Mouse (Mus musculus) cerebellum, postnatal 10 days (tissue): ENCODE measurements at regions not wholly inside any gene's neighbourhood (a gene's known extent, or its start where the extent isn't known, plus 50 kb on each side); places are given as distances from the start of the nearest gene placed in this dataset.

Source experiments
- DNase-seq, 2 experiments: peaks; one replicate each; pipeline ENCODE4 v3.0.0; 2021; ENCODE audit warnings: mixed read lengths in 2 of 2

DNA sequence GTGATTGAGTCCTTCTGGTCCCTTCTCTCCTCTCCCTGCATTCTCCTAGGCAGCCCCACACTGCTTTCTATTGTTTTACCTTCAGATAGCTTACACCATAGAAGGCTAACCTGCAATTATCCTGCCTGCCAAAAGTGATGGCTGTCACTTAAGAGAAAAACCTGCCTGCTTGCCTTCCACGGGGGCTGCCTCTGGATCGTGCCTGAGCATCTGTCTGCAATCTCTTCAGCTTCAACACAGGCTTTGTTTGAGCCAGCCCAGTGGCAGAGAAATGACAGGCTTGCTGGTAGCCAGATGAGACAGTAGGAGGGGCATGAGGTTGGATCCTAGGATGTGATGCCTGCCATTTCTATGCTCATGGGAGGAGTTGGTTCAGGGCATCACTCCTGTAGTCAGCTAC is 345.2 kb upstream of the Tshz3 start:
- no peak for DNase-seq

DNA sequence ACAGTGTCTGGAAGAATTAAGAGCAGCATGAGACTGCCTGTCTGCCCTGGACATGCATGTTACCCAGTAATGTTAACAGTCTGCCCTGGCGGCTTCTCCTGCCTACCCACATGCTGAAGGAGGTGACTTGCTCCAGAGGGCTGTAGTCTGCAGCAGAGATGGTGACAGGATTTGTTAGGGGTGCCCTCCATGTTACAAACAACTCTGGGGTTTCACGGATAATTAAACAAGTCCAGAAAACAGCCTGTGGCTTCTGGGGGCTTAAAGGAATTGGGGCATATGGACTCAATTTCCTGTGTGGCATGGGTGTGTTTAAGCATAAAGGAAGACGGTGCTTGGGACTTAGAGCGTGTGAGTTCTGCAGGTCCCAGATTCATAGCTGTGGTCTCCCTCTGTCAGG is 347.3 kb upstream of the Tshz3 start:
- DNase-seq, result no peak

DNA sequence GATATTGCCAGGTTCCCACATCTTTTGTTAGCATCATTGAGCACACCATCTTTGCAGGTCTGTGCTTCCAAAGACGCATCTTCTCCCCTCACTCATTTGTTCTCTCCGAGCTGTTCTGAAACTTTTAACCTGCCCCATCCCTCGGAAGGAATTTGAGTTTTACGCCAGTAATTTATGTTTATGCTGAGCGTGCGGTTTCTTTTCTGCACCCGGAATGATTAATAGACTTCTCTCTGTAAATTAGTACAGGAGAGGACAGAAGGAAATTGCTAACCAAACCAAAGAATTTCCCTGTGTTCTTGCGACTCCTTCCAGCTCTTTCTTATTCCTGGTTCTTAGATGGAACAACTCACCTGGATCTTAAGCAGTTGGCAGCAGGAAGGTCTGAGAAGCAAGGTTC is 349.7 kb upstream of the Tshz3 start:
- DNase-seq, result no peak

DNA sequence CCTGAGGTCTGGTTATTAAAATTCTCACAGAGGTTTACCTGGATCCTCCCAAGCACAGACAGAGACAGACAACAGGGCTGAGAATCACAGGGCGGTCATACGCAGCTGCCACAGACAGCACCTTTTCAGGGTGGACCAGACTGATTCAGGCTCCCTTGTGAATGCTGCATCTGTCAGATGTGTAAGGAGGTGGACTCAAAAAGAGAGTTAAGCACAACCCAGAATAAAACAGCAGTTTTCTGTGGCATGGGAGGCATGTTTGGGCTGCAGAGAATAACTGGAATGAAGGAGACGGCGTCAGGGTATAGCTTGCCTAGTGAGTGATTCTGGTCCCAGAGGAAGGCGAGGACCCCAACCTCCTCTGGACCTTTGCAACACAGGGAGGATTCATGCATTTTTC is 363.1 kb upstream of the Tshz3 start:
- no peak for DNase-seq

DNA sequence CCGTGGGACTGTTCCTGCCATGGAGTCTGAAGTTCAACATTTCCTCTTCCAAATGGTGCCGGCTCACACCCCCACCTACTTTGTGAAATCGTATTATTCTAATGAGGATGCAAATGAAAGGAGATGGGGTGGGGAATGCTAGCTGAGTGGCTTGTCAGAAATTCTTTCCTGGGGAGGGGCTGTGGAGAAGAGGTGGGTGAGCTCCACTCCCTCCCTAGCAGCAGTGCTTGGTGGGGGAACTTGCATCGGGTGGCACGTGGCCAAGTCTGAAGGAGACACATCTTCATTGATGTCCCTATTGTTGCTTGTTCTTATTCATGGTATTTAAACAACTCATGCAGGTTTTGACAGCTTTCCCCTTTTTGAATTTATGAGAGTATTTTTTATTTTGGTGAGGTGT is 363.8 kb upstream of the Tshz3 start:
- peak; percentile 20 to 32 for DNase-seq

DNA sequence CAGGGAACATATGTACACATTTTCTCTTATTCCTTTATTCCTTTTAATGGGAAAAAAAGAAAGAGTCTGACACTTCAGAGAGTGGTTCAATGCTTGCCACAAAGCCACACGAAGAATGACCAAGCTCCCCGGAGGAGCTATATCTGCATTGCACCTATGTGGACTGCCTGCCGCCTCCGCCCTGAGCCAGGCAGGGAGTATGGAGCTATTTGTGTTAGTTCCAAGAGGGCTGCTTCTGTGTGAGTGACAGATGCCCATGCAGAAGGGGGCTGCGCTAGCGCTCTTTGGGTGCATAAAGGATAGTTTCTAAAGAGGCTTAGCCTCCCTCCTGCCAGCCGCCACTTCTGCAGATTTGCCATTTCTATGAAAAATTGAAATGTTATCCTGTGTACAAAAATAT is 365.3 kb upstream of the Tshz3 start:
- DNase-seq, result no peak

DNA sequence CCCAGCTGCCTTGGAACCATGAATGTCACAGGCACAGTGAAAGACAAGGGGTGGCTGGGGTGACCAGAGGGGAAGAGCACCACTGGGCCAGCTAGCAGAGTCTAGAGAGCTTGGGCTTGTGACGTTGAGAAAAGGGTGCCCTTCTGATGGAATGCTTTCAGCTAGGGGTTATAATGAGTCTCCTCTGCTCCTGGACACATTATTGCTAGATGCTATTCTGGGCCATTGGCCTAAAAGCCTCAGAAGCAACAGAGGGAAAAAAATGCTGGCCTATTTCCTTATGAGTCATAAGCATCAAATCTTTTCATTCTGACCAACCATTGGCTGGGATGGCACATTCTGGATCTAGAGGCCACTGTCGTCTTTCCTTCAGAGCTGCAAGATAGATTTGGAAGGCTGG is 369.8 kb upstream of the Tshz3 start:
- no peak for DNase-seq

DNA sequence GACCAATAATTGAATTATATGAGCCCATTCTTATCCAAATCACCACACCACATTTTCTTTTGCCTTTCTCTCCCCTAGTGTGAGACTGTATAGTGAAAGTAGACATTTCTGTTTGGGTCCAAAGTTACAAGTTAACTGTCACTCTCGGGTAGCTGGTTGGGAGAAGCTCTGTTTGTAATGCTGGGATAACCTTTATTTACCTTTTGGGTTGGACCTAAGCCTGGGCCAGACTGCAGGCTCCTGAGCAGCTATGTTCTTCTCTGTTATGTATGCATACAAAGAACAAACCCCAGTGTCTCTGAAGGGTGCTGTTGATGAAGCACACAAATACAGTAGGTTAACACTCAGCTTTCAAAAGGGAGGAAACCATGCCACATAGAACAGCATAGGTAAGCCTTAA is 373.9 kb upstream of the Tshz3 start:
- DNase-seq, result no peak

DNA sequence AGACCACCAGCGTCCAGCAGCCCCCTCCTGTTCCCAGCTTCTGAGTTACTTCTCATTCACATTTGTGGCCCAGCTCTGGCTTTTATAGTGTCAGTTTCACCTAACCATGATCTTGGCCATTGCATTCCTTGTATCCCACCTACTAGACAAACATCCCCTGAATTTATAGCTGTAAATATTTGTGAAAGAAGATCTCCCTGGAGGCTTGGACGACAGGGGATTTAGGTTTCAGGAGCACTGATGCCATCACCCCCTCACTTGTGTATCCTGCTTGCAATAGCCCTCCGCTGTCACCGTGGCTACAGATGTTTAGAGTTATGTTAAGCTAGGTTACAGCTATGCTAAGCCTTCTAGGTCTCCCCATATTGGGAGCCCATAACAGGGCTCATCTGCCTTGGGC is 375.7 kb upstream of the Tshz3 start:
- DNase-seq, result no peak

DNA sequence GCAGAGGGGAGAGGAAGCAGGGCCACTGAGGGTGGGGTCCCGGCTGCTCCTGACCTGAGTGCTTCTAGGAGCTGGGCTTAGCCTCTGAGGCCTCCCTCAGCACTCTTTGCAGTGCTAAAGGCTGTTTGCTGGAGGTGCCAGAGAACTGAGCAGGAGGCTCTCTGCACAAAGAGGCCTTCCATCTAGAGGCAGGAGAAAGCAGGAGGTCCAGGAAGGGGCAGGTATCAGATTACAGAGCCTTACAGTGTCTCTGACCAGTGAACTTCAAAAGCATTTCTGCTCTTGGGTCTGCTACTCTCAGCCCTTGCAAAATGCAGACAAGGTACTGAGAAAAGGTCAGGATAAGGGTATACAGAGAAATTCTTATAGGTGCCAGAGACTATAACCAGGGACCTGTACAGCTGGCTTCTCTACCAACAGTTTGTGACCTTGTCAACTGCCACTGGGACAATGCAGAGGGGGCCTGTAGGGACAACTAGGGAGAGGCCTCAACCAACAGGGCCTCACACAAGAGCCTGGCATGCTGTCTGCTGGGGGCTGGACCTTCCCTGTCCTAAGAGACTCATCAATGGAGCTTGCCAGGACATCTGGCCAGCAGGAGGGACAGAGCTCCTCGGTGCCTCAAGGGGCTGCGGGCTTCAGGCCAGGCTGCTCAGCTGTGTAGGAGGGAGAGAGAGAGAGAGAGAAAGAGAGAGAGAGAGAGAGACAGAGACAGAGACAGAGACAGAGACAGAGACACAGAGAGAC is 380.3 kb upstream of the Tshz3 start:
- DNase-seq, result peak in 1 of 2 experiments; percentile 50

DNA sequence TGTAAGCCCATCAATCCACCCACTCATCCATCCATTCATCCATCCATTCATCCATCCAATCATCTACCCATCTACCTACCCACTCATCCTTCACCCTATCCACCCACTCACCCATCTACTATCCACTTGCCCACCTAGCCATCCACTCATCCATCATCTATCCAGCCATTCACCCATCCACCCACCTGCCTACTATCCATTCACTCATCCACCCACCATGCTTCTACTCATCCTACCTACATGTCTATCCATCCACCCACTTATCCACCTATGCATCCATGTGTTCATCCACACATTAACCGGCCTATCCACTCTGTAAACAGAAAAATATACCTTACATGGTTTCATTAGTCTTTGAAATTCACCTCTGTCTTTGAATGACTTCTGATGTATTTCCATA is 384.2 kb upstream of the Tshz3 start:
- DNase-seq, result no peak

DNA sequence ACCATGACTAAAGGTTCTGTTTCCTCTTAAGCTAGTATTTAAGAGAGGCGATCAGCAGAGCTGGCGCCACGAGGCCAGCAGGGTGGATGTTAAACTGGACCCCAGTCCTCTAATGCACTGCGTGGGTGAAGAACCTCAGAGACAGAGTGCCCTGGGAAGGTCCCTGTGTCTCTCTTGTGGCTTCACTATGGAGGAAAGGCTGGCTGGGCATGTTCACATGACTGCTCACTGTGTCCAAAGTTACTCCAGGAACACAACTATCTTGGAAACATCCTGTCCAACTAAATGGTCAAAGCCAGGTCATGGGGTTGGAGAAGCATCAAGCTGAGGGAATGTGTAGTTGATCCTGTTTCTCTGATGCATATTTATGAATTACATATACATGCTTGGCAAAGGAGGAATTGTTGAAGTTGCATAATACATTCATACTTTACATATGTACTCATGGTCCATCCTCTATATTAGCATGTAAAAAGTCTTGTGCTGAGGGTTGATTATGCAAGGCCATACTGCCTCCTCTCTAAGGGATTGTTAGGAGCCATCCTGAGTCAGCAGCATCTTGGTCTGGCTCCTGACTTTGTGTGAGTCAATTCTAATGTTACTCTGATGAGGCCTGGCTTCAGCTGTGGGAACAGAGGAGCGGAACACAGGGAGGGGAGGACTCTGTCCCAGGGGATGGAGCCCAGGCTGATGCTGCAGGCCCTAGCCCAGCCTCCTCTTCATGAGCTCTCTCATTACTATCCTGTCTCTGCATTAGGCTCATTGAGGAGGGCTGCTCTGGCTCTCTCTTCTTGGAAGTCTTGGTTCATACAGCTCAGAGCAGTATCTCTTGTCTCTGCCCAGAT is 387.9 kb upstream of the Tshz3 start:
- DNase-seq, result no peak

DNA sequence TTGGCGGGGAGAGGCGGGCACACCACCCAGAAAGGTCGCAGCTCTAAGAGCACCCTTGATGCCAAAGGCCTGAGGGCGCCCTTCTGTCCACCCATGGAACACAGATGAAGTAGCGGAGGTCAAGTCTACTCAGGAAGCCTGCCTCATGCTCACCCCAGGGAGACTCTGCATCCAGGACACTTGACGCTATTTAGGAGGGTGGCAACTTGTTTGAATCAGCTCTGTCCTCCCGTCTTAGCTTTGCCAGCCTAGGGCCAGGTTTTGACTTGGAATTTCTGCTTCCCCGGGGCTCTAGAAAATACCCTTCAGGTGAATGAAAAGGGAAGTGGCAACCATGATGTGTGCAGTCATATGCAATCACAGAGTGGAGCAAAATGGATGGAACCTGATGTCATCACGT is 389.2 kb upstream of the Tshz3 start:
- DNase-seq, result no peak

DNA sequence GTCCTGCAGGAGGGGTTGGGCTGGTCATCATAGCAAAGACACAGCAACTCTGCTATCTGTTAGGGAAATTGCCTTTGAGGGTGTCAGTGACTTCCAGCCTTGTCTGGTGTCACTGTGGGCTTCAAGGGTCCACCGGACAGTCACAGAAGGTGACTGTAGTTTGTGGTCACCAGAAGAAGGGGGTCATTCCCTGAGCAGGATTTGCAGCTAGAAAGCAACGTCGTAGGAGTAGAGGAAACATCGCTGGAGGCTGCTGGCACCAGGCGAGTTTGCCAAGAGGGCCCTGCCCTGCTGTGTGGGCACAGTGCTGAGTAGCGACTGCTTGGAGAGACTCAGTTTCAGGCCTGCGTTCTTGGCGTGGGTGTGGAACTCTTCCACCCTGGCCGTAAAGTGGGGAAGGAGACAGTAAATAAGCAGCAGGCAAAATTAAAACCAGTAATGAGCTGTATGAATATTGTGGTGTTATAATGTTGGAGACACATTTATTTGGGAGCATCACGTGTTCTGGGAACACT is 389.8 kb upstream of the Tshz3 start:
- DNase-seq, result peak; percentile 14 to 42

DNA sequence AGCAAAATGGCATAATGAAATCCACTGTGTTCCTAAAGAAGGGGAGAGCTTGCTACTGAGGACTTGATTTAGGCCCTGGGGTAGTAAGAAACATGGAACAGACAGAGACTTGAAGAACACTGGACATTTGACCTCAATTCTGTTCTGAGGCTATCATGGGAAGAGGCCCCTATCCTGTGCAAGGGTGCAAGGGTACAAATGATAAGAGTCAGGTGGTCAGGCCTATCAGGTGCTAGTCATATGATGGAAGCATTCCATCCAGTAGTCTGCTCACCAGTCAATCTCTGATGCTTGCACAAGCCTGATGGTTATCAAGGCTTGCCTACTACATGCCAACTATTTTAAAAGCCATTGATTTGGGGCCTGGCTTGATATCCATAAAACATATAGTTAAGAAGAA is 420.6 kb upstream of the Tshz3 start:
- no peak for DNase-seq

DNA sequence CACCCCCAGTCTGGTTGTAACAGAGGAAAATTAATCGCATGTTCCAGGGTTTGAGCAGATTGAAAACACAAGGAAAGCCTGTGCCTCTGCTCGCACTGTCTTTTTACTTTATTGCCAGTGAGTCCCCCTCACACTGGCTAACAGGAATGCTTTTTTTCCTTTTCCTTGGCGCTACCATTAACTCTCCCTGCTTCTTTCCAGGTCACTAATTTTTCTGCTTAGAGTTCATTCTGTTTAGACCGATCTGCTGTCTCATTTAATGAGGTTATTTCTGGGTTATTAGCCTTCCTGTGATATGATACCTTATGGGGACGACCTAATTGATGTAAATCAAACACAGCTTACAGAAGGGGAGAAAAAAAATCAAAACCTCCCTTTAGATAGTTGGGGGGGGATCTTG is 429.0 kb upstream of the Tshz3 start:
- no peak for DNase-seq

DNA sequence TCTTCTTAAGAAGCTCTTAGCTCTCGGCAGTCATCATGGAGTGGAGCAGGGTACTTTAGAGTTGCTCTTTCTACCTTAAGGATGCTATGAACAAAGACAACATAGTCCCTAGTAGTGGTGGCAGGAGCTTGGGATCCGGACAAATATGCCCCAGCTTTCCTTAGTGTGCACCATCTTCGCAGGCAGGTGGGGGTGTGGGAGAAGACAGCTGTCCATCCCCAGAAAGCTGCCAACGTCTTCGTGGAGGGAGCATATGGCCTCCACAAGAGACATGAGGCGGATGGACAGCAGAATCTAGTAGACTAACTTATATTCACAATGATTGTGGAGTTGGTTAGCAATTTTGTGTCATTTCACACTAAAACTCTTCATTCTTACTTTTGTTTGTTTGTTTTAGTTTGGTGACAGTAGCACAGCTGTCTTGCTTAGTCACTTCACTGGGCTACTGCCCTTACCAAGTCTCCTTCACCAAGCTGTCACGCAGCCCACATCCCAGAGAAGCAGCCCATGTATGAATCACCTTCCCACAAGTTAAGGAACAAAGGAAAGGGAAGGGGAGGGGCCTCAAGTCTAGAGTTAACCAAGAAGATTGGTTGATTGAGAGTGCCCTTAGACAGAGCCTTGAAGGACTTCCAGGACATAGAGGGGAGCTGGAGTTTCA is 432.6 kb upstream of the Tshz3 start:
- peak; percentile 38 to 53 for DNase-seq

DNA sequence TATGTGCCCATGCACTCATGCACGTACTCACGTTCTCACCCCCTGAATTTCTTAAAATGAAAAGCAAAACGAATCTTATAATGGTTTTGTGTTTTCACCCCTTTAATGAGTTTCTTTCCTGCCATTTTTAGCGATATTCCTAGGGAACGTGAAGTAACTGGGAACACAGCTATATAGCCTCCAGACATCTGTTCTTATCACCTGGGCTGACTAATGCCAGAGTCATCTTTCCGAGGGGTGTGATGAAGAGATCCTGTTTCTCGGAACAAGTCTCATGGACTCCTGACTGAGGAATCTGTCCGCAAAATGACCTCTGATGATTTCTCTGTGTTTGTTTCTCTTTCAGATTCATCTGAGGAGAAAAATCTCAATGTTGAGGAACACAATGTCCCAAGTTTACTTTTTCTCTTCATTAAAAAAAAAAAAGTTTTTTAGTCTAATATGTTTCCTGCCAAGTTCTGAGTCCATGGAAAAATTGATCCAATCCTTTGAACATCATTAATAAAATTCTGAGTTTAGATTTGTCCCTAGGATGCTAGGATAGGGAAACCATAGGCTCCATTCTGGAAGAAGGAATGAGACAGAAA is 435.7 kb upstream of the Tshz3 start:
- no peak for DNase-seq

DNA sequence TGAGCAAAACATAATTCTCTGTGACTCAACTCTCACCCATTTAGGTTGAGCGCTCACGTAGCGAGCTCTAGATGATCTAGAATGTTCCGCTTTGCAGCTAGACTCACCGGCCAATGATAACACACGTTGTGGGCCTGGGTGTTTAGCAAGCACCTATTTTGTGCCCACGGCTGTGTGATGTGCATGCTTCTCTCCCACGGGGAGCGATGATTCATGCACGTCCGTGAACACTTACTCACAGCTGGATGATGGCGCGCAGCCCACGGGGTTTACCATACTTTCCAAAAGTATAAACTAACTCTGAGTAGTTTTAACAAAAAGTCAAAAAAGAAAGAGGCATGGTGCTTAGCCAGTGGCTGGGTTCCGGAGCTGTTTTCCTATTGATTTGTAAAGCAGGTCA is 440.8 kb upstream of the Tshz3 start:
- no peak for DNase-seq

DNA sequence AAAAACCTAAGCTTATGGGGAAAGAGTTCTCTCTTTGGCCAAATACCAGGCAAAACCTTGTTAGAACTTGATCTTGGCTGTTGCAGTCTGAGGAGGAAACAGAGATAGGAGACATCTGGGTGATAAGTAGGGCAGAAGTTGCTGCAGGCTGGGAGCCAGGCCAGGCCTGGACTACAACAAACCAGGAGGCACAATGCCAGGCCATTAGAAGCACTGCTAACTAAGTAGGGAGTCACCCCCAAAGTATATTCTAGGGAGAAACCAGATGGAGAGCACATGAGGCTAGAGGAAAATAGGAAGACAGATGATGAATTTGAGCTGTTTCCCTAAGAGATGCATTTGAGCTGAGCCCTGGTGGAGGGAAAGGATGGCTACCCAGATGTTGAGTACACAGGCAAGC is 444.6 kb upstream of the Zfp507 start:
- DNase-seq, result peak in 1 of 2 experiments; percentile 20

DNA sequence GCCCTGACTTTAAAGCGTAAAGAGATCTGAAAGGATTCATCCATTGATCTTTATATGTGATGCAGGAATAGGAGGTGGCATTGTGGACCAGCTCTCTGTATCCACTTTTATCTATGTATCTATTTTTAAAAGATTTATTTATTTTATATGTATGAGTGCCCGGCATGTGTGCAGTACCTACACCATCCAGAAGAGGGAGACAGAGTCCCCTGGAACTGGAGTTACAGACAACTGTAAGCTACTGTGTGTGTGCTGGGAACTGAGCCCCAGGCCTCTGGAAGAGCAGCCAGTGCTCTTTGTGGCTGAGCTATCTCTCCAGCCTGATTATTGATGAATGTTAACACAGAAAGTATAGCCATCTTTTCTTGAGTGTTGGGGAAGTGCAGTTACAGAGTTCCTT is 433.9 kb upstream of the Zfp507 start:
- DNase-seq, result peak in 1 of 2 experiments; percentile 6

DNA sequence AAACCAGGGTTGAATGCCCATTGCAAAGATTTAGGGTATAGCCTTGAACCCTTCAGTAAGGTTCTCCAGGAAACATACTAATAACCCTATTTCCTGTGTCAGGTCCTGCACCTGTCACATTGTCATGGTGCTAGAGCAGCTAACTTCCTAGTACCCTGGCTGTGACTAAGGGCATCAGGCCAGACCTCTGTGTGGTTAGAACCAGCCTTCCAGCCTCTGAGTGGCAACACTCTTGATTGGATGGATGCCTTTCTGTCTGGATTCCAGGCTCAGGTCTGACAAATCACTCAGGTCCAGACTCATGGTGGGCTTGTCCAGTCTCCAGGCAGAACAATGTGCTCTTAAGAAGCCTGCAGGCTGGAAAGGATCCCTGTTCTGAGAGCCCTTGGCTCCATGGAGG is 426.2 kb upstream of the Zfp507 start:
- peak; percentile 53 to 66 for DNase-seq

DNA sequence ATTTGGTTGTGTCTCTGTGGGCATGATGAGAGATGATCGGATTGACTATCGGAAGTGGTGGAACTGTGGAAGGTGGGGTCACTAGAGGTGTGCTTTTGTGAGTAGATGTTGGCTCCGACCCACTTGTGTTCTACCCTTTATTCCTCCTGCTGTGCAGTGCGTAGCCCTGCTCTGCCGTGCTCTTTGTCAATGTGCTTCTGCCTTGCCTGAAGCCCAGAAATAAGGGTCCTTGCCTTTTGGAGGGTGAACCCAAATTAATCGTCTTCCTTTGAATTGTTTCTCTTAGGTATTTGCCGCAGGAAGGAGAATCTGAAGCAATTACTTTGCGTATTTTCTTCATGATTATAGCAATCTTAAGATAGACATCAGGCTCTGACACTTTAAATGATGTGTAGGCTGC is 421.6 kb upstream of the Zfp507 start:
- DNase-seq, result no peak
